Mouse (Mus musculus) embryo, embryonic 11 days (tissue): ENCODE measurements around the gene Slc39a11.
A peak's percentile ranks its signal among the peaks of the same experiment; 100 is the strongest.
"Not testable (repeated sequence)": the region's sequence is repeated elsewhere in the genome, so short reads cannot be mapped to it uniquely, and the experiment has no call there.

Experiments
- DNase-seq: peaks from one replicate; pipeline ENCODE4 v3.0.0-alpha.2; 2015

Slc39a11 gene

DNA sequence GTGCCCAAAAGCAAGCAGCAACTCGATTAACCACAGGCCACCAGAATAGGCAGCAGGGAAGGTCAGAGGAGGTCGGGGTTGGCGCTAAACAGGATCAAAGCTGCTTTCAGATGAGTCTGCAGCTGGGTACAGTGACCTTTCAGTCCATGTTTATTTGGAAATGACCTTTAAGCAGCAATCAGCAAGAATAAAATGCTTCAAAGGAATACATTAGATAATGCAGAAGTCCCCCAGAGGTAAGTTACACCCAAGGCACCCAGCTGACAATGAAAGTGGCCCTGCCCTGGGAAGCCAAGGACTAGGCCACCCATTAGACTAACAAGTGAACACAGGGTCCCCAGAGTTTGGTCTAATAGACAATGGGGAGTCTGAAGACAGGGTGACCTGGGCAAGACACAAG is 60.9 kb downstream of the Slc39a11 start:
- no peak for DNase-seq

DNA sequence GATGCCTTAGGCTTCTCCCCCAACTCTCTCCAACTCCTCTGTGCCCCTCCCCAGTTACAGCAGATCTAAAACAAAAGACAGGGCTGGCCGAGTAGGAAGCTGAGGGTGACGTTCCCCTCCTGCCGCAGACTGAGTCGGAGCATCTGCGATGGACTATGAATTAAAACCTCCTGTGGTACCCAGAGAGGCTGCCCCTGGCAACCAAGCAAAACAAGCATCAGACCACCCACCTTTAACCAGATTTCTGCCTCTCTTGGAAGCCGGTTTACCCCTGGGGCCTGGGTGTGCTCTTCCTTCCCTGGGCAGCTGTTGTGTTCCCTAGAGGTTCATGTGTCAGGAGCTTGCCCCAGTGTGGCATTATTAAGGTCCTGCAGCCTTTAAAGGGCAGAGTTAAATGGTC is 63.5 kb downstream of the Slc39a11 start:
- peak; percentile 39 for DNase-seq

DNA sequence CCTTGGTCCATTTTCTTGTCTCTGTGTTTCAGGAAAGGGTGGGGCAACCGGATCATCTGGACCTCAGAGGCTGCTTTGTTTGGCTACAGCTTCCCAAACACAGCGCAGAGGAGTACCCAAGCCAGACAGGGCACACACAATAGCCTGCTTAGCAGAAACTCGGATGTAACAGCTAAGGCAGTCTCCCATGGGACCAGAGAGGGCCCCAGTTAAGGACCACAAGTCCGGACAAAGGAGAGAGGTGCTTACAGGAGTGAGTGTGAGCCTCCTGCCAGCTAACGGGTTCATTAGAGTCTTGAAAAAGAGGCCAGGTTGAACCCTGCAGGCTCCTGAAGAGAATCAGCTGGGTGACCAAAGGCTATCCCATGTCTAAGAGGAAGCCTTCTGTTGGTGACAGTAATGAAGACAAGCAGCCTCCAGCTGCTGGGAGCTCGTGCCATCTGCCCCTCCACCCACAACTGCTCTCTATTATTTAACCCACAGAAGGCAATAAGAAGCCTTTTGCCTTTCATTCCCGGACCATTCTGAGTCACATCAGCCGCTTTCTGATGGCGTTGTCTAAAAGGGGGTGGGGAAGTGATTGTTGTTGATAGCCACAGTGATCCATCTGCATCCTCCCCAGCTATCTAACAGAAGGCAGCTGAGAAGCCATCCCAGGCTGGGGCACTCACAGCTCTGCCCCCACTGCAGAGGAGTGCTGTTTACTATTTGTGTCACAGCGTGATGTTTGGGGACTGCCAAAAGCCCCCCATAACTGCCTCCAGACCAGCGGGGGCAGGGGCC is 65.8 kb downstream of the Slc39a11 start:
- peak; percentile 57 for DNase-seq

DNA sequence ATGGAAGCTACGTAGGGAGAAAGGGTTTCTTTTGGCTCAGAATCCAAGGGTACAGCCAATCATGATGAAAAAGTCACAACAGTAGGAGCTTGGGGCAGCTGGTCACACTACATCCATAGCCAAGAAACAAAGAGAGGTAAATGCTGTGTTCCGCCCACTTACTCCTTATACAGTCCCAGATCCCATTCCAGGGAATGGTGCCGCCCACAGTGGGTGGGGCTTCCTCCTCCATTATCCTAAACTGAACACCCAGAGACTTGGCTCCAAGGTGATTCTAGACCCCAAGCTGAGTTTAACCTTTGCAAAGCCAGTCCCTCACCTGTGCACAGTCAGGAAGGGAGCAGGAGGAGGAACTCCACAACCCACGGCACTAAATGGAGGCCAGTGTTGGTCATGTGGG is 72.7 kb downstream of the Slc39a11 start:
- no peak for DNase-seq

DNA sequence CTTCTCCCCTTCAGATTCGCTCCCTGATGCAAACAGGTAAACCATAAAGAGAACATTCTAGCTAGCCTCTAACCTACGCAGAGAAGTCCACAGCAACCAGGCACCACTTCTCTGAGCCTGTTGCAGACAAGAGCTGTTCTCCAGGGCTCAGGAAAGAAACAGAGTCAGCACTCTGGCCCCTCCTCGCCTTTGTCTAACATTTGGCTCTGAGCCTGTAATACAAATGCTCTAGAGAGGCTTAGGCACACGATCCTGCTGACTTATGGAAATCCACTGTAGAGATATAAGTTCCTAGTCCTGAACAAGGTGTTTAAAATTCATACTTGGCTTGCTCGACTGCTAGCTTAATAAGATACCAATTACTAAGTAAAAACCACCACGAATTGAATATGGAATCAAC is 77.2 kb downstream of the Slc39a11 start:
- no peak for DNase-seq

DNA sequence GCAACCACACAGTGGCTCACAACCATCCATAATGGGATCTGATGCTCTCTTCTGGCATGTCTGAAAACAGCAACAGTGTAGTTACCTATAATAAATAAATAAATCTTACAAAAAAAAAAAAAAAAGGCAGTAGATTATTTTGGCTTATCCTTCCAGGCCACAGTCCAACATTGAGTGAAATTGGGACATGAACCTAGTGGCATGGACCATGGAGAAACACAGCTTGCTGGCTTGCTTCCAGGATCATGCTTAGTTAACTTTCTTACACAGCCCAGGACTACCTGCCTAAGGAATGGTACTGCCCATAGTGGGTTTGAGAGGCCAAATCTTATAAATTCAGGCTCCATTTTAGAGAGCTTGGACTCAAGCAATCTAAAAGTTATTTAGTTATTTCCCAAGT is 78.3 kb downstream of the Slc39a11 start:
- no peak for DNase-seq

DNA sequence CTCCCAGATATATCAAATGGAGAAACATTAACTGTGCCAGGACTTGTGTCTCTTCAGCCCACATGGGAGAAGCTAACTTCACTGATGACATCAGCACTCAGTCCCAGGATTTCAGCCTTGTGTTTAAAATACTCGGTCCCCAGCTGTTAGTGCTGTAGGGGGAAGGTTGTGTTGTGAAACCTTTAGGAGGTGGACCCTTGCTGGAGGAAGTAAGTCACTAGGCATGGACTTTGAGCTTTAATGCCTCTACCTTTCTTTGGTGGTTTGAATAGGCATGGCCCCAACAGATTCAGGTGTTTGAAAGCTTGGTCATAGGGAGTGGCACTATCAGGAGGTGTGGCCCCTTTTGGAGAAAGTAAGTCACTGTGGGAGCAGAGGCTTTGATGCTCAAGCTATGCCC is 80.9 kb downstream of the Slc39a11 start:
- no peak for DNase-seq

DNA sequence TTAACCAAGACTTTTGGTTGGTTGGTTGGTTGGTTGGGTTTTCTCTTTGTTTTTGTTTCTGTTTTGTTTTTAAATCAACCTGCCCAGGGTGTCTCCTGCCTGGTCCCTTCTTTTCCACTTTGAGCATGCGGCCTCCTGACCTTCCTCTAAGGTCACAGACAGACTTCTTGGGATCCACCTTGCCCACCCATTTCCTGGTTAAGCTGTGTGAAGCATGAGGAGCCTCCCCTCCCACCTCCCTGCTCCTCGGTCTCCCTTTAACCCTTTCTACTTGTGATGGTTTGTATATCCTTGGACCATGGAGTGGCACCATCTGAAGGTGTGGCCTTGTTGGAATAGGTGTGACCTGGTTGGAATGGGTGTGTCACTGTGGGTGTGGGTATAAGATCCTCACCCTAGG is 82.0 kb downstream of the Slc39a11 start:
- not testable (repeated sequence) for DNase-seq

DNA sequence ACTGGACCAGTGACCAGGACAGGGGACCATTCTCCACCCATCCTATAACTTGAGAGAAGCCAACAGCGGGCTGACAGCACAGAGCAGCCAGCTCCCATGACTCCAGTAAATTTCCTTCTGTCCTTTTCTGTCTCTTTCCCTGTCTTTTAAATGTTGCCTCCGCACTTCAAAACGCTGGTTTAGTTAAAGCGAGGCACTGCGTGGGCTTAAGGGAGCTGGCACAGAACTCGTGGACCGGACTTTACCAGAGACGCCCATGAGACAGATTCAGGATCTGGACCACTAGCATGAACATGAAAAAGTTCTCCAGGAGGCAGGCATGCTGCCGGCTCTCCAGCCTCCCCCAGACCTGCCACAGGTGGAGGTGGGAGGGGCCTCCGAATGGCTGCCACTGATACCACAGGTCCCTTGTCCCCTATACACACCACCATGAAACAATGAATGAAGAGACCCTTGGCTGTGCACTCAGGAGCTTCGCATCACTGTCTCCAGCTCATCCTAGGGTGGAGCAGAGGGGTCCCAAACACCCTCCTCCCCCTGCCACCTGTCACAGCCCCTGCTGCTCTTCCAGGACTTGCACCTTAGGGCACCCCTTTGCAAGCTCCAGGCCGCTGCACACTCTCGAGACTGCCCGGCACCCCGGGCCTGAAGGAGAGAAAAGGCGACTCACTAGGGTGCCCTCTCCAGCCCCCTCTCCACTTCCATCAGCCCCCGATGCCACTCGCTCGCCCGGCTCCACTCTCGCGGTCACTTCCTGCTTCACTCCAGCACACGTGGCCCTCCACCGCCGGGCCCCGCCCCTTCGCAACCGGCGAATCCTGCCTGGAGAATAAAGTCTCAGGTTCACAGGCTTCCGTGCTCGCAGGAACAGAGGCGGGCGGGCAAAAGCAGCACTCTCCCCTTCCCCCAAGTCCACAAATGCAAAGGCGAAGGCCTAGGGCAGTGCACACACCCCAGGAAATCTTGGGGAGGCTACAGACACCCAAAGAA is 84.6 kb downstream of the Slc39a11 start:
- peak; percentile 95 for DNase-seq

DNA sequence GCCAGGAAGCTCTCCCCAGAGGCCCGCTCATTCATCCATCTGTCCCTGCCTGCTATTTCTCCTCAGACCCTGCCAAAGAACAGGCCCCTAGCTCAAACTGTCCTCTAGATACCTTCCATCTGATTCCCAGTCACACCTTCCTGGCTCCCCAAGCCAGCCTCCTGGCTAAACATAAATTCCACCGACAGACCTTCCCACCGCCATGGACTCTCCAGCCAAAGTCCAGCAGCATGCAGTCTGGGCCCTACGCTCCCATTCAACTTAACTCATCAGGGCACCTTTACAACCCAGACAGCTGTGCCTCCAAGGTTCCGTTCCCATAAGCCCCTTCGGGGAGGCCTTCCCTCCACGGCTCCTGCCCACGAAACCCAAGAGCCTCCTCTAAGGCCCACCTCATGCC is 87.6 kb downstream of the Slc39a11 start:
- no peak for DNase-seq

DNA sequence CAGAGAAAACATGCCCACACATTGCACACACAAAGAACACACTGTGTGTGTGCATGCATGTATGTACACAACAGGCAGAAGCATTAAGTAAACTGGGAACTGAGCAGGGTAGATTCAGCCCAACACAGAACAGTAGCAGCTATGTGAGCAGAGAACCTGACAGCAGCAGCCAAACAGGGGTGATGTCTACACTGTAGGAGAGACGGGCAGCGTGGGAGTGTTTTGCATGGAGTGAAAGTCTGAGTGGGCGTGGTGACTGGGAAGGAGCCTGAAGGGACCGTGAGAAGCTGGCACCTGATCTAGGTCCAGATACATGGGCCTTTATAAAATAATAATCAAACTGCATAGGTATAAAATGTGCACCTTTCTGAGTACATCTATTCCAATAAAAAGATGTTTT is 89.7 kb downstream of the Slc39a11 start:
- DNase-seq, result no peak

DNA sequence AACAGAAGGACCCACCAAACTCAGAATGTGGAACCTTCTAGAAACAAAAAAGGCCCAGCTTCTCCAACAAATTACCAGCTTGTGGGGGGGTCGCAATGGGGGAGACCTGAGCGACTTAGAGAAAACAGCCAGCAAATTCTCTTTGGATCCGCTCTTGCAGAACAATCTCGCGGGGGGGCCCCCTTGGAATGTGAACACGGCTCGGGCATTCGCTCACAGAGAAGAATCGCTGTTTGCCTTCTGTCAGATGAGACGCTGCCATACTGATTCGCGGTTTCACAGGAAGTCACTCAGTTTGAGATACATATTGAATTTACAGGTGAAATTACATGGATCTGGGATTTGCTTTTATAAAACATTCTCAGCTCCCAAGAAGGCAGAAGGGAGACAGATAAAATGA is 91.4 kb downstream of the Slc39a11 start:
- DNase-seq, result peak; percentile 24

DNA sequence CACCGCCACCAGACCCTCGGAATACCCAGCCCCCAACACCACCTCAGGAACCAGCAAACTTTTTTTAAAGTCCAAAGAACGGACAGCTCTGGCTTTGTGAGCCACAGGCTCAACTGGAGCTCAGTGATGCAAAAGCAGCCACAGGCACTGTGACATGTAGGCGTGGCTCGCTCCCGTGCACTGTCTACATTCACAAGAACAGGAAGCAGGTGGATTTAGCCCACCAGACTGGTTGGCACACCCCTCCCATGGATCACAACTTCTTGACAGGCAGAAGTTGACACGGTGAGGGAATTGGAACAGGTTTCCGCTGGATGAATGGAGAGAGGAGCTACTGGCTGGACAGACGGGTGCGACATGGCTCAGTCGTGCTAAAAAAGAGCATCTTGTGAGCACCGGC is 93.7 kb downstream of the Slc39a11 start:
- DNase-seq, result no peak

DNA sequence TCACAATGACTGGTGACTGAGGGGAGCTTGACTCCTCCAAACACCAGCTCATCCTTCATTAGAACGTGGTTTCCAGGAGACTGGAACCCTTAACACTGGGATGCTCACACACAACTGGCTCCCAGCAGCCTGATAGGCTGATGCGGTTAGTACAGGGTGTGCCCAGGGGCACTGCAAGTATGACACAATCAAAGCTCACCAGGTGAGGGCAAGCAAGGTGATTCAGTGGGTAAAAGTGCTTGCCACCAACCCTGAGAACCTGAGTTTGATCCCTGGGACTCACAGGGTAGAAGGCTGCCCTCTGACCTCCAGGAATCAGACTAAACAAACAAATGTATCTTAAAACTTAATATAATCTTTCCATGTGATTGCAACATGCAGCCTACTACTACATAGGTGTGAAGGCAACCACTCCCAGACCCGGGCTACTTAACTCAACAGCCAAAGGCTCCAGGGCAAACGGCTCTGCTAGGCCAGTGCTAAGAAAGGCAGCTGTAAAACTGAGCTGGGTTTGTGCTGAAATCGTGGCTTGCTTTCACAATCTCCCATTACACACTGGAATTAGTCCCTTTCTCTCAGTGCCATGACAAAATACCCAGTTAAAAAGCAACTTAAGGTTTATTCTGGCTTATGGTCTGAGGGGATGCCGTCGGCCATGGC is 95.0 kb downstream of the Slc39a11 start:
- DNase-seq, result no peak

DNA sequence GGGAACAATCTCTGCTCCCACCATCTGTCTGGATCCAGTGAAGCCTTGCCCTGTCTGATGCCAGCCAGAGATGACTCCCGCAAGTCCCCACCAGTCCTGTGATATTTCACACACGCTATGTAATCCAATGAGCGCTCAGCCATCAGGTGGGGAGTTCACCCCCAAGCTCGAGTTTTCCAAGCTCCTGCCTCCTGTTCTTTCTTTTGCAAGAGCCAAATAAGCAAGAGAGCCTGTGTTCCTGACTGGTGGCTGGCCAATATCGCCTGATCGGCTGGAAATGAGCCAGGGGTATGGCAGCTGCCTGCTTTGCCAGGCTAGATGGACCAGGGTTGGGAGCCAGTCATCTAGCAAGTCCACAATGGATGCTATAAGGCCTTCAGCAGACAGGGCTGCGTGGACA is 95.7 kb downstream of the Slc39a11 start:
- no peak for DNase-seq

DNA sequence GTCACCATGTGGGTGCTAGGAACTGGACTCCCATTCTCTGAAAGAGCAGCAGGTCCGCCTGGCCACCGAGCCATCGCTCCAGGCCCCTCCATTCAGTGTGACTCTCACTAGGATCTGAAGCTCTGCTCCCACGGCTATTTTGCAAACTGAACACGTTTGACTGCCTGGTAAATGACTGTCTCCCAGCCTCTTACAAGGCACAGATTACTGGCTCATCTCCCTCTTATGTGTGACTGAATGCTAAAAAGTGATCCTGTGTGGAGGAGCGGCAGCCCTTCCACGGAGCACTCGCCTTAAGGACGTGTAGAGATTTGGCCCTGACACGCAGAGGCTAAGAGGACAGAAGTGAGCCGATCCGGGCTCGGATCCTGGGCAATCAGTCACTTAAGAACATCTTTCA is 96.3 kb downstream of the Slc39a11 start:
- no peak for DNase-seq

DNA sequence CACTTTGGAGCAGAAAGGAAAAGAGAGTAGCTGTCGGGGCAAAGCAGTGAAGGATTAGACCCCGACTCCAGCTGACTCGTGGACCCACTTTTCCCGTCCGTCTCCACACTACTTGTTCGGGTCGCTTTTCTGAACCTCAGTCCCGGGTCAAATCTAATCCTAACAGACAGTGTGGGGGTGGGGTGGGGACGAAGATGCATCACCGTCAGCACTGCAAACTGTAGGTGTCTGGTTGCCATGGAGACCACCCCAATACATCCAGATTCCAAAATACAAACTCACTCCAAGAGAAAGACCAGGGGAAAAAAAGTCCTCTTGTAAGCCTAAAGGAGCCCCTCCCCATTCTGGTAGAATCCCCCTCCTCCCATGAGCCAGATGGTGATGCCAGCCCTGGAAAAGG is 97.3 kb downstream of the Slc39a11 start:
- no peak for DNase-seq

DNA sequence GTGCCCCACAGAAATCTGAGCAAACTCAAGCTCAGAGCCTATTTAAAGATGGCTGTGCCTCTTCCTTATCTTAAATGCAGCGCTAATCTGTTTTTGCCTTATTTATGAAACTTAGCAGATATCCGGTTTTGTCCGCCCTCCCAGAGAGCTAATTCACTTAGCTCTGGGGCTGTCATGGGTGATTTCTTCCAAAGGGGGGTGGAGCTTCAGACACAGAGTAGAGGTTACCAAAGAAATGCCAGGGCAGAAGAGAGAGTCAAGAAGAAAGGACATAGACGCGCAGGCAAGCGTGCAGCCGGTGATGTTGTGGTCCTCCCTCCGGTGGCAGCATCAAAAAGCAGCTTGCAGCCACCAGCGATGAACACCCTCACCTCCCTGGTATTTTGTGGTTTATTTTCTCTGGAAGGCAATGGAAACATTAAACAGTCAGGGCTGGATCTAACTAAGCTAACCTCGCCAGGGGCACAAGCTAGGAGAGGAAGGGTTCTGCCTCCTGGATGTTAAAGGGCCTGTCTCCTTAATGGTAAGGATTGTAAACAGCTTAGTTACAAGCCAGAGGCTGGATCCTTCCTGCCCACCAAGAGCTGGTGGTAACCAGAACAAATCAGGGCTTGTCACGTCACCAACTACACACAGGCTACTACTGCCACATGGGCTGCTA is 103.5 kb downstream of the Slc39a11 start:
- DNase-seq, result no peak

DNA sequence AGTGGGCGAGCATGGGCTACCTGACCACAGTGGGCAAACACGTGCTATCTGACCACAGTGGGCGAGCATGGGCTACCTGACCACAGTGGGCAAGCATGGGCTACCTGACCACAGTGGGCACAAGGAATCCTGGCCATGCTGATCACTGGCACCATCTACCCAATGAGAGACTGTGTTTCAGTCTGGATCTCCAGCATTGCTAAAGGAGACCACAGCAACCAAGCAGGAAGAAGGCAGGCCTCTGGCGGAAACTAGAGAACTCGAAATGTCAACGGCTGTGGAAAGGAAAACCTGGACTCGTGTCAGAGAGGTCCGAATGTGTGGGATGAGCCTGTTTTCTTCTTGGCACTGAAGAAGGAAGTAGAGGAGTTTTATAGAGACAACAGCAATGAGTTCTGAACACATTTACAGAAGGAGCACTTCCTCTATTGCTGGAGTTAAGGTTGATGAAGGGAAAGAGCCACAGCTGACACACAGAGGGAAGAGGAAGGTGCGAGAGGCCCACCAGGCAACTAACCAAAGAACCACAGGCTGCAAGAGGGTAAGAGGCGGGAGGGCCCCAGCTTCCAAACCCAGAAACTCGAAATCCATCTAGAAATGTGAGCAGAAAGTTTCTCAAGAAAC is 105.8 kb downstream of the Slc39a11 start:
- no peak for DNase-seq

DNA sequence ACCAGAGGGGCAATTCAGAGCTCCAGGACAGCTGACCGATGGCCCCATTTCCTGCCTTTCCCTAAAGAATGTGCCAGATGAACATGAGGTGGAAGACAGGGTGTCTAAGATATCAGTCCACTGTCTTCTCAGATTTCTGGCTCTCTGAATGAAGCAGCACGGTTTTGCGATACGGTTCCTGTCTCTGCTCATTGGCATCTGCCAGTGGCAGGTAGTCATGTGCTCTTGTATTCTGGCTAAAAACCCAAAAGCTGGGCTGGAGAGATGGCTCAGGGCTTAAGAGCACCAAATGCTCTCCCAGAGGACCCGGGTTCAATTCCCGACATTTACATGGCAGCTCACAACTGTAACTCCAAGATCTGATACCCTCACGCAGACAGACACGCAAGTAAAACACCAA is 108.8 kb downstream of the Slc39a11 start:
- DNase-seq, result no peak

DNA sequence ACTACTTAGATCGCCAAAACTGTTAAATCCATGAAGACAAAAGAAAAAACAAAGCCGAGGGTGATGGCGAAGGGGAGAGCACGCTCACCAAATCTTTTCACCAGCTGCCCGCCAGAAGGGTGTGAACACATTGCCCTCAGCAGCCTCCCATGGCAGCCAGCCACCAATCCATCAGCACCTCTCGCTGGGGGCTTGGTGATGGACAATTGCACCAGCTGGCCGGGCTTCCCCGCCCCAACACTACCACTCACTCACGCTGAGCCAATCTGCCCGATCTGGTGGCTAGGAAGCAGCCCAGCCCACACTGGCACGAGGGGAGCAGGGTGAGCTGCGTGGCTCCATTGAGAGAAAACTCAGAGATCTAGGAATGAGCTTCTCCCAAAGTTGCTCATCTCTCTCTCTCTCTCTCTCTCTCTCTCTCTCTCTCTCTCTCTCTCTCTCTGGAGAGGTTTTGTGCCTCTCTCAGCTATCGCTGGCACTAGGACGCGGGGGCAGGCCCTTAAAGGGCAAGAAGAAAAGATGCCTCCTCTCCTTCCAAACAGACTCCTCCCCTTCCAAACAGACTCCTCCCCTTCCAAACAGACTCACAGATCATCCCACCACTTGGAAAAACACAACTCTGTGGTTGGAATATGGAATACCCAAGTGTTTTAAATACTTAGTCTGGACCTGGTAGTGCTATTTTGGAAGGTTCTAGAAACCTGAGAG is 110.2 kb downstream of the Slc39a11 start:
- peak; percentile 57 for DNase-seq

DNA sequence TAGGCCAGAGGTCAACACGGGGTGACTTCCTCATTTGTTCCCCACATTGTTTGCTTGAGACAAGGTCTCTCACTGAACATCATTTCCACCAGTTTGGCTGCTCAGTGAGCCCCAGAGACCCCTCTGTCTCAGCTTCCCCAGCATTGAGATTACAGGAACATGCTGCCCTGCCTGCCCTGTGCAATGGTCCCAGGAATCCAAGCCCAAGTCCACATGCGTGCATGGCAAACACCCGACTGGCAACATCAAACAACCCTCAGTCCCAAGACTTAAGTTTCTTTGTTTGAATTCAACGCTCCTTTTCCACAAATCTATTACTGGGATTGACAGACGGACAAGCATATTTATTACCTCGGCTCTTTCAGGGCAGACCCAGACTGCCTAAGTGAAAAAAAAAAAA is 110.8 kb downstream of the Slc39a11 start:
- no peak for DNase-seq
